Mouse (Mus musculus) gastrocnemius, postnatal 36 days (tissue): ENCODE results near the gene Mfsd4b4. TPM values are rescaled to one million over a fixed set of nuclear protein-coding genes. Genes with fewer than 3 reads are reported as not detected.
"Not testable (repeated sequence)": the region's sequence is repeated elsewhere in the genome, so short reads cannot be mapped to it uniquely, and the experiment has no call there.

Experiments used
- DNase-seq, 2 experiments: peaks; one replicate each; pipeline ENCODE4 v3.0.0; 2022
- intact Hi-C: fragments of 180-260 bp; cut with DNase I; formaldehyde crosslinking; loops from one replicate; pipeline ENCODE4 v1.15.1; 2025
- long read RNA-seq, 2 experiments: library from polyadenylated mRNA; stranded (forward); transcript quantifications; one replicate each; pipeline ENCODE4 v2.0.0; 2021
- total RNA-seq, 2 experiments: library from RNA; stranded (reverse); gene quantifications; 2 replicates each; pipeline ENCODE4 v1.2.3; 2021

Mfsd4b4 gene
- total RNA-seq, result 1 to 10 TPM; 1.8 to 2.1 TPM
- long read RNA-seq, experiment 1, result 0 reads
- long read RNA-seq, experiment 2, result 0 reads

- peak; percentile 74 to 77 for DNase-seq
- intact Hi-C loops, result loop anchor here (5.0 kb wide), 1 partner anchor 63 kb away; the partner anchor contains the start of gene Mfsd4b3
Observed at GRCm38 (mm10) chr10:39898874-39899371, at the start of gene Mfsd4b4. TSS of gene Mfsd4b4 (minus strand) at chr10:39899238.

- intact Hi-C loops, DNase-seq: not testable (repeated sequence)
Observed at GRCm38 (mm10) chr10:39947195-39947594, 48.2 kb upstream of the Mfsd4b4 start.

- intact Hi-C loops, result no loop called here
- no peak for DNase-seq
Observed at GRCm38 (mm10) chr10:39936553-39936952, 37.5 kb upstream of the Mfsd4b4 start.

- peak in 1 of 2 experiments; percentile 10 for DNase-seq
- intact Hi-C loops, result no loop called here
Observed at GRCm38 (mm10) chr10:39926616-39927139, 27.6 kb upstream of the Mfsd4b4 start, which contains the start of gene Mfsd4b2. TSS of gene Mfsd4b2 (minus strand) at chr10:39926923.

GRCm38 (mm10) chr10:39924556-39924955 is 25.5 kb upstream of the Mfsd4b4 start:
- intact Hi-C loops, DNase-seq: not testable (repeated sequence)

GRCm38 (mm10) chr10:39912616-39913015 is 13.6 kb upstream of the Mfsd4b4 start:
- intact Hi-C loops, result no loop called here
- no peak for DNase-seq

- intact Hi-C loops, result no loop called here
- no peak for DNase-seq
Observed at GRCm38 (mm10) chr10:39908768-39909441, 9.9 kb upstream of the Mfsd4b4 start.

GRCm38 (mm10) chr10:39906799-39907658 is 8.0 kb upstream of the Mfsd4b4 start:
- DNase-seq, result no peak
- intact Hi-C loops, result no loop called here

GRCm38 (mm10) chr10:39904191-39904590 is 5.2 kb upstream of the Mfsd4b4 start:
- DNase-seq, result no peak
- intact Hi-C loops, result no loop called here

GRCm38 (mm10) chr10:39896503-39896902 is 2.5 kb downstream of the Mfsd4b4 start:
- DNase-seq, result no peak
- intact Hi-C loops, result loop anchor here (5.0 kb wide), 1 partner anchor 66 kb away; the partner anchor contains the start of gene Mfsd4b3

- DNase-seq, result no peak
- intact Hi-C loops, result no loop called here
Observed at GRCm38 (mm10) chr10:39893702-39894697, 5.0 kb downstream of the Mfsd4b4 start.

GRCm38 (mm10) chr10:39888621-39889020 is 10.4 kb downstream of the Mfsd4b4 start:
- DNase-seq, result no peak
- intact Hi-C loops, result no loop called here

GRCm38 (mm10) chr10:39865509-39865908 is 33.5 kb downstream of the Mfsd4b4 start:
- no peak for DNase-seq
- intact Hi-C loops, result no loop called here

- intact Hi-C loops, result no loop called here
- no peak for DNase-seq
Observed at GRCm38 (mm10) chr10:39842621-39843020, 56.4 kb downstream of the Mfsd4b4 start.

Other genes starting within 250 kb of the Mfsd4b4 start
- 10 to 100 TPM; 26.6 to 30.6 TPM for gene Rev3l, start 167.1 kb downstream of the Mfsd4b4 start, total RNA-seq
- gene Mfsd4b2, start 27.7 kb upstream of the Mfsd4b4 start, total RNA-seq, result under 1 TPM; 0.10 to 0.22 TPM
- 1 to 10 TPM; 3.9 to 4.6 TPM for gene Mfsd4b3, start 60.9 kb upstream of the Mfsd4b4 start, total RNA-seq
- gene Mfsd4b5, start 87.4 kb upstream of the Mfsd4b4 start, total RNA-seq, result under 1 TPM; 0.38 to 0.47 TPM
- gene Mfsd4b1, start 126.0 kb upstream of the Mfsd4b4 start, total RNA-seq, result 1 to 10 TPM; 2.4 to 2.5 TPM
- gene Slc16a10, start 243.0 kb upstream of the Mfsd4b4 start, total RNA-seq, result 10 to 100 TPM; 35.3 to 40.5 TPM